Mouse (Mus musculus): ENCODE measurements around the gene Zfp970. TPM values are rescaled to one million over a fixed set of nuclear protein-coding genes. Genes with fewer than 3 reads are reported as not detected.
"Not testable (repeated sequence)": the region's sequence is repeated elsewhere in the genome, so short reads cannot be mapped to it uniquely, and the experiment has no call there.

Gene Zfp970
- total RNA-seq (2015) = 9.1 and 11.9 TPM in 2 replicates
- 11.0 and 12.3 TPM in 2 replicates for total RNA-seq (2017)

DNA sequence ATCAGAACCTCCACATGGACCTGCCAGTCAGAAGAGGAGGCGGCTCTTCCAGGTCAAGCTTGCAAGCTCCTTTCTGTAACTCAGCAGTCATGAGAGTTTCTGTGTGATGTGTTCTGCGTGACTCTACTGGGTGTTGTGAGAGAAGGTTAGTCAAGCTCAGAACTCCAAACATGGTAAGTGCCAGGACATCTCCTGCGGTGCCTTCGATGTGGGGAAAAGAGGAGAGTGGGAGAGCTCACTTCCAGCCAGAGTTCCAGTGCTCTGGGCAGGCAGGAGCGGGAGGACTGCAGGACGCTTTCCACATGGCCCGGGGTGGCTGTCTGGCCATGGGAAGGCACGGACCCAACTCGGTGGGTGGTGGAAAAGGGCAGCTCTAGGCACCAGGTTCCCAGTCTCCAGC lies at the start of gene Zfp970:
TSS of gene Zfp970 (plus strand) at position 58 of the 400 bp plus-strand sequence.
- not testable (repeated sequence) for ATAC-seq (replicated peaks; ENCODE audit: poor library complexity)

DNA sequence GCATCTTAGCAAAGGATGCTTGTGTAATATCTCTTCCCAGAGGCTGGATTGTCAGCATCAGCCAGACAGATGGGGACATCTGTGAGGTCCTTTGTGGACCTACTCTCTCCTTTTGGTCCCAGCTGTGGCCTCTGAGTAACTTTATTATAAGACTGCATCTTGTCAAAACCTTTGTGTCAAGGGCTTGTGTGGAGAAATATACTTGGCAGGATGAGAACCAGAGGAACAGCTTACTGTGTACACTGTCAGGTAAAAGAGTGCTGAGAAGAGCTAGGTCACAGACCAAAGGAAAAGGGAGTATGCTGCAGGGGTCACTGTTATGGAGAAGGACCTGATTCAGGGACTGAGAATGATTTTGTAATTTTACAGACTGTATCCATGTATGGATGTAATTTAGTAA lies 3.7 kb downstream of the Zfp970 start:
- not testable (repeated sequence) for ATAC-seq (replicated peaks; ENCODE audit: poor library complexity)

DNA sequence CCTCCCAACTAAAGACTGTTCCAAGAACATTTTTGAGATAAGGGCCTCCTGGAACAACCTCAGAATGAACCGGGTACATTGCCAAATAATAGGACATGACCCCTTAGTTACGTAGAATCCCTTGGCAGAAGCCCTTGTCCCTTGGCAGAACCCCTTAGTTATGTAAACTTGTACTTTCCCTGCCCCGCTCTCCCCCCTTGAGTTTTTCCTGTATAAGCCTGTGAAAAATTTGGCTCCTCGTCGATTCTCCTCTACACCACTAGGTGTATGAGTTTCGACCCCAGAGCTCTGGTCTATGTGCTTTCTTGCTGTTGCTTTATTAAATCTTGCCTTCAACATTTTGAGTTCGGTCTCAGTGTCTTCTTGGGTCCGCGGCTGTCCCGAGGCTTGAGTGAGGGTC lies 7.7 kb downstream of the Zfp970 start:
- not testable (repeated sequence) for ATAC-seq (replicated peaks; ENCODE audit: poor library complexity)

DNA sequence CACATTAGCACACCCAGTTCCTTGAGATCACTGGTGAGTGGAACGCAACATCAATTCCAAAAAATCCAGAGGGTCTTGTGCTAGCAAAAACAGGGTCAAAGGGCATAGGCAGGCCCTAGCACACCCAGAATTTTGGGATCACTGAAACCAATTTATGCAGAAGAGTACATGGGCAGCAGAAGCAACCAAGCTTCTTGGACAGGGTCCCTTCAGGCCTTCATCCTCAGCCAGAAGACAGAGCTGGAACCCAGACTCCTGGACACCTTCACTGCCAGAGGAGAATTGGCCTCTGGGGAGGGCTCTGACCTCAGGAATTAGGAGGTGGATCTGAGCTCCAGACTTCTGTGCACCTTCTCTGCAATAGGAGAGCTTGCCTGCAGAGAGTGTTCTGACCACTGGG lies 17.4 kb downstream of the Zfp970 start:
- not testable (repeated sequence) for ATAC-seq (replicated peaks; ENCODE audit: poor library complexity)

DNA sequence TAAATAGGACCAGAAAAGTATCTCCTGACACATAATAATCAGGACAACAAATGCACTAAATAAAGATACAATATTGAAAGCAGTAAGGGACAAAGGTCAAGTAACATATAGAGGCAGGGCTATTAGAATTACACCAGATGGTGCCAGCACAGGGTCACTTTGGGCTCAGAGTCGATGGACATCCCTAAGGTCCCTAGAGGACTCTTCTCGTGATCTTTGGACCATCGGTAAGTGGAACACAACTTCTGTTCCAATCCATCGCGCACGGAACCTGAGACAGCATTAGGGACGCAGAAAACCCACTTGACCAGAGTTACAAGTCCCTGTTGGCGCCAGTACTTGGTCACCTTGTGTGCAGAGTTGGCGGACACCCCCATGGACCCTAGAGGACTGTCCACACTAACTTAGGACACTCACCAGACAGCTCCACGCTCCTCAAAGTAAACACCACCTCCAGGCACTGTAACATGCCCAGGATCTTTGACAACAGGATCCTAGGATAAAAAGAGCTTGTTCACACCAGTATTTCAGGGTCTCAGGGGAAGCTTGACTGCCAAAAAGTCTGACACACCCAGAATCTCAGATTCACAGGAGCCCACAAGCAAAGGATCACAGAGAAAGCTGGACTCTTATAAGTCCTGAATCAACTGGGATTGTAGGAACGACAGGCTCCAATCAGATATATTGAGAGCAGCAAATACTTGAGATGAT lies 18.9 kb downstream of the Zfp970 start:
- not testable (repeated sequence) for ATAC-seq (replicated peaks; ENCODE audit: poor library complexity)

DNA sequence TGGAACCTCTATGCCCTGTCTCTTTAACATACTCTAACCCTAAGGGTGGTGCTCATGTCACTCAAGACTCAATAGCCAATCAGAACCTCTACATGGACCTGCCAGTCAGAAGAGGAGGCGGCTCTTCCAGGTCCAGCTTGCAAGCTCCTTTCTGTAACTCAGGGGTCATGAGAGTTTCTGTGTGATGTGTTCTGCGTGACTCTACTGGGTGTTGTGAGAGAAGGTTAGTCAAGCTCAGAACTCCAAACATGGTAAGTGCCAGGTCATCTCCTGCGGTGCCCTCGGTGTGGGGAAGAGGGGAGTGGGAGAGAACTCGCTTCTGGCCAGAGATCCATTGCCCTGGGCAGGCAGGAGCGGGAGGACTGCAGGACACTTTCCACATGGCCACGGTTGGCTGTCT lies 33.5 kb downstream of the Zfp970 start, which contains the start of gene Gm14403:
TSS of gene Gm14403 (plus strand) at position 149 of the 400 bp plus-strand sequence.
- not testable (repeated sequence) for ATAC-seq (replicated peaks; ENCODE audit: poor library complexity)

DNA sequence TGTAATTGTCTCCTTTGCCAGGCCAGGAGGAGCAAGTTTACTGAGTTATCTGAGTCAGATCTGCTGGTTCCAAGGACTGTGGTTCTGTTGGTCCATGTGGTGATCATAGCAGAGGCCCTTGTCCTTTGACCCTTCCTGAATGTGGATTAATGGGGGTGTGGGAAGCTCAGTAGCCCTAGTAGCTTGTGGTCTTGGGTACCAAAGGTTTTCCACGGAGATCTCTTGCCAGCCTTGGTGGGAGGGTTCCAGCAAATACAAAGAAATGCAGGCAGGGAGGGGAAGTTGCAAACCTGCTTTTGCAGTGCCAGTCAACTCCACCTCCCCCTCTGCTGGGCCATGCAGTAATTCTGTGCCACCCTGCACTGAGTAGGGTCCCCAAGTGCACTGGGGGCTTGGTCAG lies 34.6 kb downstream of the Zfp970 start:
- not testable (repeated sequence) for ATAC-seq (replicated peaks; ENCODE audit: poor library complexity)

DNA sequence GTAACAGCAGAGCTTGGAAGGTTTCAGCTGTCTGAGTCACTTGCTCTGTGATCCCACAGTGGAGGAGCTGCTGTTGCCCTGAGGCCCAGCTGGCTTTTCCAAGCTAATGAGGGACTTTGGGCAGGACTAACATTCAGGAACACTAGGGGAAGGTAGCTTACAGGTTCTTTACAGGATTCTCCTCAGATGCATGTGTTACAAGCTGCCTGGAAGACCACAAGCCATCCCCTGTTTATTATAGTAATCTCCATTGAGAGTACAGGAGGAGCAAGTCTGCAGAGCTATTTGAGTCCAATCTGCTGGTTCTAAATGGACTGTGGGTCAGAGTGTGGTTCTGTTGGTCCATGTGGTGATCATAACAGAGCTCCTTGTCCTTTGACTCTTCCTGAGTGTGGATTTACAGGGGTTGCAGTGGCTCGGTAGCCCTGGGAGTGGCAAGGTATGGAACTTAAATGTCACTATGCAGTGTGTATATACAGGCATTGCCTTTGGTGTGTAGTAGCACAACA lies 40.7 kb downstream of the Zfp970 start:
- not testable (repeated sequence) for ATAC-seq (replicated peaks; ENCODE audit: poor library complexity)

DNA sequence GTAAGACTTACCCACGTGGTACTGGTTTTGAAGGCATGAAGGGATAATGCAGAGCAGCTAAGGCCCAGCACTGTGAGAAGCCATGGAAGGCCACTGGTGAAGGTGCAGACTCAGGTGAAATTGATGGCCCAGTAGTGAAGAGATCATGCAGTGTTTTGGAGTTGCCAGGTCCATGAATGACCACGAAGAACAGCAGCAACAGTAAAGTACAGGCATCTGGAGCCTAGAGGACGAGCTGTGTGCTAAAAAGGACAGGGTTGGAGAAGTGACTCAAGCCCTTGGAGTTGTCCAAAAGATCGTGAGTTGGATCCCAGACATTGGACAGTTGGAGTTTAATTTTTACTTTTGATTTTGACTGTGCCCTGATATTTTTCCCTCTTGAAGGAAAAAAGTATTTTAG lies 46.8 kb downstream of the Zfp970 start:
- not testable (repeated sequence) for ATAC-seq (replicated peaks; ENCODE audit: poor library complexity)

DNA sequence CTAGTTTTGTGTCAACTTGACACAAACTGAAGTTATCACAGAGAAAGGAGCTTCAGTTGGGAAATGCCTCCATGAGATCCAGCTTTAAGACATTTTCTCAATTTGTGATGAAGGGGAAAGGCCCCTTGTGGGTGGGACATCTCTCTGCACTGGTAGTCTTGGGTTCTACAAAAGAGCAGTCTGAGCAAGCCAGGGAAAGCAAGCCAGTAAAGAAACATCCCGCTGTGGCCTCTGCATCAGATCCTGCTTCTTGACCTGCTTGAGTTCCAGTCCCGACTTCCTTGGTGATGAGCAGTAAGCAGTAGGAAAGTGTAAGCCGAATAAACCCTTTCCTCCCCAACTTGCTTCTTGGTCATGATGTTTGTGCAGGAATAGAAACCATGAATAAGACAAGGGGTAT lies 47.4 kb downstream of the Zfp970 start:
- not testable (repeated sequence) for ATAC-seq (replicated peaks; ENCODE audit: poor library complexity)

DNA sequence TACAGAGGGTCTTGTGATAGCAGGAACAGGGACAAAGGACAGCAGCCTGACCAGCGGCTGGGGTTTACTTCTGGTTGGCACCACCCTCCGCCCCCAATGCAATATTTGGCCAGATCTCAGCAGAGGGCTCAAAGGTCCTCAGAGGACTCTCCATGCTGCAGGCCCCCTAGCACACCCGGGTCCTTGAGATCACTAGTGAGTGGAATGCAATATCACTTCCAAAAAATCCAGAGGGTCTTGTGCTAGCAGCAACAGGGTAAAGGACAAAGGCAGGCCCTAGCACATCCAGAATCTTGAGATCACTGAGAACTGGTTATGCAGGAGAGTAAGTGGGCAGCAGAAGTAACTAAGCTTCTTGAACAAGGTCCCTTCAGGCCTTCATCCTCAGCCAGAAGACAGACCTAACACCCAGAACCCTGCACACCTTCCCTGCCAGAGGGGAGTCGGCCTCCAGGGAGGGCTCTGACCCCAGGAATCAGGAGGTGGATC lies 49.5 kb downstream of the Zfp970 start:
- not testable (repeated sequence) for ATAC-seq (replicated peaks; ENCODE audit: poor library complexity)

DNA sequence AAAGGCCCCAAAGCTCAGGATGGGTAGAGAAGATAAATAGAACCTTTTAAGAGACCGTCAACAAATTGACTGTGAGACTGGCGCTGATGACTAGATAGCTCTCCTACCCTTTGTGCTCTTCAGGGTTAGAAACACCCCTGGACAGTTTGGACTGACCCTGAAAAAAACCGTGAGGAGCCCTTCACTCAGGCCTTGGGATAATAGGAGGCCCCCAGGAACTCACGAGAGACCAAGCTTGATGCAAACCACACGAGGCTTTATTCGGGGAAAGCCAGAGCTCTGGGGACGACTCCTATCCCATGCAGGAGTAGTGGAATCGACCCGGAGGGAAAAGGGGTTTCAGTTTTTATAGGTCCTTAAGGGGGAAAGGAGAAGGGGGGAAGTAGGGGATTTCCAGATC lies 53.2 kb downstream of the Zfp970 start:
- ATAC-seq (replicated peaks; ENCODE audit: poor library complexity) = not testable (repeated sequence)

DNA sequence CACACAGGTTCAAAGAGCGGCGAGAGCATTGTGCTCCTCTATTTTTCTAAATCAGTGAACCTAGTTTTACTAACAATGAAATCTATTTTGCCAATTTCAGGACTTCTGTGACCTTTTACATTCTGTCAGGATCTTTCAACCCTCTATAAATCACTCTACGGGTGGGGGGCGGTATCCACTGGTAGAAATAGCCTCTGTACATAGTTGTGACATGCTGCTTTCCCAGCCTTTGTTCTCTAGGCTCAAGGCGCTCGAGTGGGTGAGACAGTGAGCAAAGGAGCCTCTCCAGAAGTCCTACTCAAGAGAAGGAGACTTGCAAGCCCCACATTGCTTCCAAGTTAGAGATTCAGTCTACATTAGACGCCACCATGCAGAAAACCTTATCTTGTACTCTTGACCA lies 53.8 kb downstream of the Zfp970 start:
- not testable (repeated sequence) for ATAC-seq (replicated peaks; ENCODE audit: poor library complexity)

DNA sequence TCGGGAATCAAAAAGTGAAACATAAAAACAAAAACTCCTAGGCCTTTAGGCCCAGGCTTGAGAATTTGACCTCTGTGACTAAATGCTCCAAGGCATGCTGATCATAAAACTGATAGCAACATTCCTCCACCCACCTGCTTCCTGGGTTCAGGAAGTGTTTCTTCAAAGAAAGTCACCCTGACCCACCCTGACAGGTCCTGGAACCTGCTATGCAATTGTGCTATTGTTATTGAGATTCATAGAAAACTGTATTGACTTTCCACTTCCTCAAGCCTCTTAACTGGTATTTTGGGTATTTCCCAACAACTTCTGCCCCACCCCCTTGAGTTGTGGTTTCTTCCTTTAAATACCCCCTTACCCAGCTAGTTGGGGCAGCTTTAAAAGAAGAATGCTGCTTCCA lies 54.4 kb downstream of the Zfp970 start:
- ATAC-seq (replicated peaks; ENCODE audit: poor library complexity) = not testable (repeated sequence)

DNA sequence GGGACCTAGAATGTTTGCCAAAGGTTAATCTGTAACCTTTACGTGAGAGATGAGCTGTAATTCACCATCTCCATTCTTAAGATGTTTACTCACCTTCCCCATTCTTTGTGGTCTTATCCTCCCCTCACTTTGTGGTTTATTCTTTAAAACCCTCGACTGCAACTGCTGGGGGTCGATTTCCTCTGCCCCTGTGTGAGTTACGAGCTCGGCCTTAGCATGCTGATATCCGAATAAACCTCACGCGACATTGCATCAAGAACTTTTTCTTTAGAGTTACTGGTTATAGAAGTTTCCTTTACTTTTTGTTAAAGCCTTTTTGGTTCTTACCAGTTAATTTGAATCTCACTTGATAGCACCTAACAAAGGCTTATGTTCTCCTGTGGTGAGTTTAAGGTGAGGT lies 55.5 kb downstream of the Zfp970 start:
- no peak for ATAC-seq (replicated peaks; ENCODE audit: poor library complexity)

DNA sequence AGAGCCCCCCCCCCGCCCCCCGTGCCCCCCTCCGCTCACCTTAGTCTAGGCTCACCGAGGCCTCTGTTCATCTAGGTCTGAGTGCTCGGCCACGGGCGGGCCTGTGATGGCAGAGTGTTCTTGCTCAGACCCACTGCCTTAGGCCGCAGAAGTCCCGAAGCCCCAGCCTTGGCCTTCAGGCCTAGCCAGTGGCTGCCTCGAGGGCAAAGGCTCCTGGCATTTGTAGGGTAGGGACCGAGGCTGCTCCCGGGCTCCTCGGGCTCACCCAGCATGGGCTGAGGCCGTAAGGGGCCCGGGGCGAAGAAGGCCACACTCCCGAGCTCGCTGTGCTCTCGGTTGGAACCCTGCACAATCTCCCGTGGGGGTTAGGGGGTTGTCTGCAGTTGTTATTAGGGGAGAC lies 58.5 kb downstream of the Zfp970 start:
- ATAC-seq (replicated peaks; ENCODE audit: poor library complexity) = no peak

DNA sequence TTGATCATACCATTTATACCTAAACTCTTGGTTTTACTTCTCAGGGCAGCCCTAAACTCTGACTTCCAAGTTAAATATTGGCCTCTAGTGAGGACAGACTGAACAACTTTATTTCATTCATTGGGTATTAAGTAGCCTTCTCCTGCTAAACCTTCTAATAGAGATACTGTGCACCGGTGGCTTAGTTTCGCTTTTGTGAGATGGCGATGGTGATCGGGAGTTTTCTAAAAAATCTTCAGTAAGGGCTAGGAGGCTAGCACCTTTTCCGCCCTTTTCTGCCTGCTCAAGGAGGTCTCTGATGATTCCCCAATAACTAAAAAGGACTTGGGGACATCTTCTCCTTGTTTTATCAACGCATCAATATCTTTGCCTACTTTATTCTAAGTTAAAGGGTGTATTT lies 59.1 kb downstream of the Zfp970 start:
- not testable (repeated sequence) for ATAC-seq (replicated peaks; ENCODE audit: poor library complexity)

DNA sequence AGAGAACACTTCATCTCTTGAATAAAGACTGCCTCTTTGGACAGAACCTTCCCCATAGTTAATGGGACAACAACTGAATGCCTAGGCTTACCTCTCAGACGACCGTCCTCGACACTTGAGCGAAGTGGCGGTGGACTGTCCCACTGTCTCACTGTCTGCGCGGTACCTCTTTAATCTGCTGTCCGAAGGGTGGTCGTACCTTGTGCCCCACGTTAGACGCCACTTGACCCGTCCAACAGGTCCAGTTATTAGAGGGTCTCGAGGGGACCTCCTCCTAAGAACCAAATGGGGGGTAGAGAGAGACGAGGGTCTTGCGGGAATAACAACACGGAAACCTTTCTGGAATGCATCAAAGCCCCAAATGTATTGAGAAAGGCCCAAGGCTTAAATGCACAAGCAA lies 59.6 kb downstream of the Zfp970 start:
- ATAC-seq (replicated peaks; ENCODE audit: poor library complexity) = not testable (repeated sequence)
